Mouse (Mus musculus): Measurements from ENCODE around the gene Tmem144.

The Tmem144 gene

GRCm38 (mm10) chr3:79881645-79882044 lies 29.1 kb upstream of the Tmem144 start:
- Histone ChIP-seq H3K27me3 (ENCODE audit: control insufficient read depth, insufficient read depth, low read length, poor library complexity, severe bottlenecking) (peaks cover 3% of the 10 kb centered on the region; the same call in 1 of the 2 replicates), H3K36me3 (ENCODE audit: control insufficient read depth, insufficient read depth, low read length, poor library complexity, severe bottlenecking) (no peaks in the 10 kb centered on the region)

GRCm38 (mm10) chr3:79879246-79879645 lies 26.7 kb upstream of the Tmem144 start:
- H3K27me3 ChIP-seq (ENCODE audit: control insufficient read depth, insufficient read depth, low read length, poor library complexity, severe bottlenecking), result no peaks in the 10 kb centered on the region
- no peaks in the 10 kb centered on the region for H3K36me3 ChIP-seq (ENCODE audit: control insufficient read depth, insufficient read depth, low read length, poor library complexity, severe bottlenecking)
- no peak for DNase-seq (ENCODE audit: low read depth, low spot score)

More at GRCm38 (mm10) chr3:79881645-79882044, 29.1 kb upstream of the Tmem144 start:
- DNase-seq (ENCODE audit: low read depth, low spot score), result no peak

GRCm38 (mm10) chr3:79878350-79878749 lies 25.8 kb upstream of the Tmem144 start:
- no peaks in the 10 kb centered on the region for H3K36me3 ChIP-seq (ENCODE audit: control insufficient read depth, insufficient read depth, low read length, poor library complexity, severe bottlenecking)
- DNase-seq (ENCODE audit: low read depth, low spot score), result no peak
- no peaks in the 10 kb centered on the region for H3K27me3 ChIP-seq (ENCODE audit: control insufficient read depth, insufficient read depth, low read length, poor library complexity, severe bottlenecking)

- Histone ChIP-seq H3K36me3 (ENCODE audit: control insufficient read depth, insufficient read depth, low read length, poor library complexity, severe bottlenecking) (no peaks in the 10 kb centered on the region), H3K27me3 (ENCODE audit: control insufficient read depth, insufficient read depth, low read length, poor library complexity, severe bottlenecking) (no peaks in the 10 kb centered on the region)
- no peak for DNase-seq (ENCODE audit: low read depth, low spot score)
These were observed 22.9 kb upstream of the Tmem144 start for GRCm38 (mm10) chr3:79875471-79875870.

GRCm38 (mm10) chr3:79867121-79867709 lies 14.6 kb upstream of the Tmem144 start:
- DNase-seq (ENCODE audit: low read depth, low spot score), result no peak
- no peaks in the 10 kb centered on the region for H3K36me3 ChIP-seq (ENCODE audit: control insufficient read depth, insufficient read depth, low read length, poor library complexity, severe bottlenecking)

GRCm38 (mm10) chr3:79866526-79866925 lies 14.0 kb upstream of the Tmem144 start:
- H3K36me3 ChIP-seq (ENCODE audit: control insufficient read depth, insufficient read depth, low read length, poor library complexity, severe bottlenecking), result no peaks in the 10 kb centered on the region

More at GRCm38 (mm10) chr3:79867121-79867709, 14.6 kb upstream of the Tmem144 start:
- no peaks in the 10 kb centered on the region for H3K27me3 ChIP-seq (ENCODE audit: control insufficient read depth, insufficient read depth, low read length, poor library complexity, severe bottlenecking)

GRCm38 (mm10) chr3:79866089-79866488 lies 13.5 kb upstream of the Tmem144 start:
- no peaks in the 10 kb centered on the region for H3K27me3 ChIP-seq (ENCODE audit: control insufficient read depth, insufficient read depth, low read length, poor library complexity, severe bottlenecking)
- no peak for DNase-seq (ENCODE audit: low read depth, low spot score)
- no peaks in the 10 kb centered on the region for H3K36me3 ChIP-seq (ENCODE audit: control insufficient read depth, insufficient read depth, low read length, poor library complexity, severe bottlenecking)

More at GRCm38 (mm10) chr3:79866526-79866925, 14.0 kb upstream of the Tmem144 start:
- DNase-seq (ENCODE audit: low read depth, low spot score), result no peak
- no peaks in the 10 kb centered on the region for H3K27me3 ChIP-seq (ENCODE audit: control insufficient read depth, insufficient read depth, low read length, poor library complexity, severe bottlenecking)

- no peaks in the 10 kb centered on the region for H3K36me3 ChIP-seq (ENCODE audit: control insufficient read depth, insufficient read depth, low read length, poor library complexity, severe bottlenecking)
- DNase-seq (ENCODE audit: low read depth, low spot score), result no peak
- H3K27me3 ChIP-seq (ENCODE audit: control insufficient read depth, insufficient read depth, low read length, poor library complexity, severe bottlenecking), result no peaks in the 10 kb centered on the region
These were observed 12.3 kb upstream of the Tmem144 start for GRCm38 (mm10) chr3:79864824-79865223.

- DNase-seq (ENCODE audit: low read depth, low spot score), result no peak
- no peaks in the 10 kb centered on the region for H3K36me3 ChIP-seq (ENCODE audit: control insufficient read depth, insufficient read depth, low read length, poor library complexity, severe bottlenecking)
- no peaks in the 10 kb centered on the region; the same call in 1 of the 2 replicates for H3K27me3 ChIP-seq (ENCODE audit: control insufficient read depth, insufficient read depth, low read length, poor library complexity, severe bottlenecking)
These were observed 5.6 kb upstream of the Tmem144 start for GRCm38 (mm10) chr3:79858221-79858620.

GRCm38 (mm10) chr3:79857780-79858179 lies 5.2 kb upstream of the Tmem144 start:
- Histone ChIP-seq H3K27me3 (ENCODE audit: control insufficient read depth, insufficient read depth, low read length, poor library complexity, severe bottlenecking) (no peaks in the 10 kb centered on the region; the same call in 1 of the 2 replicates), H3K36me3 (ENCODE audit: control insufficient read depth, insufficient read depth, low read length, poor library complexity, severe bottlenecking) (no peaks in the 10 kb centered on the region)
- DNase-seq (ENCODE audit: low read depth, low spot score), result no peak

GRCm38 (mm10) chr3:79852108-79852507 lies 465 bp downstream of the Tmem144 start:
- DNase-seq (ENCODE audit: low read depth, low spot score), result no peak
- H3K36me3 ChIP-seq (ENCODE audit: control insufficient read depth, insufficient read depth, low read length, poor library complexity, severe bottlenecking), result no peaks in the 10 kb centered on the region
- no peaks in the 10 kb centered on the region for H3K27me3 ChIP-seq (ENCODE audit: control insufficient read depth, insufficient read depth, low read length, poor library complexity, severe bottlenecking)

GRCm38 (mm10) chr3:79850656-79851055 lies 1.9 kb downstream of the Tmem144 start:
- H3K36me3 ChIP-seq (ENCODE audit: control insufficient read depth, insufficient read depth, low read length, poor library complexity, severe bottlenecking), result no peaks in the 10 kb centered on the region
- H3K27me3 ChIP-seq (ENCODE audit: control insufficient read depth, insufficient read depth, low read length, poor library complexity, severe bottlenecking), result no peaks in the 10 kb centered on the region

GRCm38 (mm10) chr3:79849621-79850020 lies 3.0 kb downstream of the Tmem144 start:
- DNase-seq (ENCODE audit: low read depth, low spot score), result no peak
- Histone ChIP-seq H3K27me3 (ENCODE audit: control insufficient read depth, insufficient read depth, low read length, poor library complexity, severe bottlenecking) (no peaks in the 10 kb centered on the region), H3K36me3 (ENCODE audit: control insufficient read depth, insufficient read depth, low read length, poor library complexity, severe bottlenecking) (no peaks in the 10 kb centered on the region)

More at GRCm38 (mm10) chr3:79850656-79851055, 1.9 kb downstream of the Tmem144 start:
- DNase-seq (ENCODE audit: low read depth, low spot score), result no peak

GRCm38 (mm10) chr3:79848841-79849240 lies 3.7 kb downstream of the Tmem144 start:
- no peak for DNase-seq (ENCODE audit: low read depth, low spot score)
- H3K36me3 ChIP-seq (ENCODE audit: control insufficient read depth, insufficient read depth, low read length, poor library complexity, severe bottlenecking), result no peaks in the 10 kb centered on the region

GRCm38 (mm10) chr3:79846633-79847032 lies 5.9 kb downstream of the Tmem144 start:
- Histone ChIP-seq H3K36me3 (ENCODE audit: control insufficient read depth, insufficient read depth, low read length, poor library complexity, severe bottlenecking) (no peaks in the 10 kb centered on the region), H3K27me3 (ENCODE audit: control insufficient read depth, insufficient read depth, low read length, poor library complexity, severe bottlenecking) (no peaks in the 10 kb centered on the region)
- no peak for DNase-seq (ENCODE audit: low read depth, low spot score)

More at GRCm38 (mm10) chr3:79848841-79849240, 3.7 kb downstream of the Tmem144 start:
- H3K27me3 ChIP-seq (ENCODE audit: control insufficient read depth, insufficient read depth, low read length, poor library complexity, severe bottlenecking), result no peaks in the 10 kb centered on the region

GRCm38 (mm10) chr3:79843999-79844398 lies 8.6 kb downstream of the Tmem144 start:
- DNase-seq (ENCODE audit: low read depth, low spot score), result peak; percentile 66
- H3K36me3 ChIP-seq (ENCODE audit: control insufficient read depth, insufficient read depth, low read length, poor library complexity, severe bottlenecking), result no peaks in the 10 kb centered on the region
- no peaks in the 10 kb centered on the region for H3K27me3 ChIP-seq (ENCODE audit: control insufficient read depth, insufficient read depth, low read length, poor library complexity, severe bottlenecking)
